Mouse (Mus musculus) brain, embryonic 14.5 days (tissue): Measurements from ENCODE around the gene Csrp1.

Experiments
- CTCF ChIP-seq: fragments of 200-500 bp; IDR thresholded peaks from 2 replicates; pipeline ENCODE4 v1.5.1; 2012; ENCODE audit warnings: inconsistent platforms, mild to moderate bottlenecking, moderate library complexity, borderline replicate concordance; ENCODE audit not compliant: insufficient read depth, insufficient read length; ENCODE audit errors: extremely low read depth
- POLR2A ChIP-seq: fragments of 200-500 bp; IDR thresholded peaks from 2 replicates; pipeline ENCODE4 v1.6.1; 2012; ENCODE audit warnings: mild to moderate bottlenecking, inconsistent platforms, borderline replicate concordance; ENCODE audit not compliant: poor library complexity, insufficient read depth, insufficient read length, severe bottlenecking; ENCODE audit errors: extremely low read depth

GRCm38 (mm10) chr1:135711126-135711525 lies 8.7 kb upstream of the Csrp1 start:
- TF ChIP-seq POLR2A, result no peak
- TF ChIP-seq CTCF, result no peak
